Comparison of ENCODE assay signal across 9 mouse cellular contexts in genomic region chr11:119990658-119991337, GRCm38 (mm10). TPM values are rescaled to one million over a fixed set of nuclear protein-coding genes. Genes with fewer than 3 reads are reported as not detected.
DNase-seq lines count a peak whose midpoint lies in the region; ATAC-seq and TF ChIP-seq lines count a peak whose summit lies in the region.
"Had no signal": no experiment of that assay in that cellular context is flagged by ENCODE, and none has a peak within 500 bp of the region (broad histone marks: within the 10 kb centered on the region; RNA-seq: fewer than 3 reads in every experiment).

No protein-coding gene starts in this region.

- no peak for DNase-seq in forebrain, embryonic 10.5 days (ENCODE audit: extremely low spot score, low spot score)
- no peak for DNase-seq in forebrain, postnatal 0 days
- no peak for DNase-seq in midbrain, embryonic 10.5 days (ENCODE audit: low spot score)
- DNase-seq in midbrain, postnatal 0 days (ENCODE audit: low spot score), result no peak
- DNase-seq in lung, adult 2 months, result peak; percentile 42
- DNase-seq in stomach, postnatal 0 days (ENCODE audit: low spot score), result no peak
- DNase-seq in gastrocnemius, adult 18-20 months (ENCODE audit: low spot score), result no peak
- DNase-seq in spleen, postnatal 14 days (ENCODE audit: low spot score in 2 of 2), result no peak

- no peak overlapping the region for H3K9ac ChIP-seq in forebrain, postnatal 0 days
- no peak overlapping the region for H3K9ac ChIP-seq in midbrain, postnatal 0 days (replicated peaks; ENCODE audit: low read length, poor library complexity, severe bottlenecking)
- H3K9ac ChIP-seq in stomach, postnatal 0 days (ENCODE audit: low read length), result 0 out of 2 replicates have a peak overlapping the region, but pooled peaks have one; percentile 23

- no peak overlapping the region for H3K4me2 ChIP-seq in forebrain, postnatal 0 days (ENCODE audit: low read depth)
- no peak overlapping the region for H3K4me2 ChIP-seq in midbrain, postnatal 0 days (ENCODE audit: low read depth, low read length, poor library complexity, severe bottlenecking)
- H3K4me2 ChIP-seq in stomach, postnatal 0 days (replicated peaks; ENCODE audit: low read depth), result peak overlapping the region; percentile 40

- ATAC-seq in forebrain, postnatal 0 days, result no peak
- no peak for ATAC-seq in midbrain, postnatal 0 days (ENCODE audit: low FRiP score)
- no peak; the same call in 1 of the 2 replicates for ATAC-seq in stomach, postnatal 0 days (ENCODE audit: low FRiP score, low TSS enrichment)

- peaks cover 25% of the 10 kb centered on the region for H3K36me3 ChIP-seq in forebrain, embryonic 10.5 days (replicated peaks)
- H3K36me3 ChIP-seq in forebrain, postnatal 0 days (ENCODE audit: insufficient read depth), result peaks cover 19% of the 10 kb centered on the region
- peaks cover 23% of the 10 kb centered on the region for H3K36me3 ChIP-seq in midbrain, embryonic 10.5 days
- H3K36me3 ChIP-seq in midbrain, postnatal 0 days (ENCODE audit: insufficient read depth, low read length), result peaks cover 7% of the 10 kb centered on the region; the same call in 1 of the 2 replicates
- peaks cover 4% of the 10 kb centered on the region; the same call in 1 of the 2 replicates for H3K36me3 ChIP-seq in stomach, postnatal 0 days (ENCODE audit: control insufficient read depth, insufficient read depth, low read length)

- no peaks in the 10 kb centered on the region for H3K9me3 ChIP-seq in forebrain, embryonic 10.5 days
- no peaks in the 10 kb centered on the region for H3K9me3 ChIP-seq in forebrain, postnatal 0 days (ENCODE audit: low read length)
- no peaks in the 10 kb centered on the region for H3K9me3 ChIP-seq in midbrain, embryonic 10.5 days (replicated peaks)
- no peaks in the 10 kb centered on the region for H3K9me3 ChIP-seq in midbrain, postnatal 0 days (ENCODE audit: low read length)
- H3K9me3 ChIP-seq in stomach, postnatal 0 days (ENCODE audit: control insufficient read depth, low read length), result no peaks in the 10 kb centered on the region

- peaks cover 6% of the 10 kb centered on the region; the same call in 1 of the 2 replicates for H3K27me3 ChIP-seq in forebrain, embryonic 10.5 days (ENCODE audit: poor library complexity, severe bottlenecking)
- no peaks in the 10 kb centered on the region for H3K27me3 ChIP-seq in forebrain, postnatal 0 days (ENCODE audit: insufficient read depth, low read length)
- H3K27me3 ChIP-seq in midbrain, embryonic 10.5 days (ENCODE audit: low read depth, poor library complexity, severe bottlenecking), result no peaks in the 10 kb centered on the region
- no peaks in the 10 kb centered on the region for H3K27me3 ChIP-seq in midbrain, postnatal 0 days (ENCODE audit: insufficient read depth, low read length)
- no peaks in the 10 kb centered on the region for H3K27me3 ChIP-seq in stomach, postnatal 0 days (ENCODE audit: control insufficient read depth, insufficient read depth, low read length)

- peak overlapping the region; percentile 15; the same call in 1 of the 2 replicates for H3K4me3 ChIP-seq in forebrain, embryonic 10.5 days
- no peak overlapping the region for H3K4me3 ChIP-seq in forebrain, postnatal 0 days (ENCODE audit: low read depth, low read length)
- peak overlapping the region; percentile 23; the same call in 1 of the 2 replicates for H3K4me3 ChIP-seq in midbrain, embryonic 10.5 days
- H3K4me3 ChIP-seq in midbrain, postnatal 0 days (ENCODE audit: low read depth, low read length), result no peak overlapping the region
- no peak overlapping the region for H3K4me3 ChIP-seq in lung, adult 2 months (replicated peaks; ENCODE audit: extremely low read depth, low read depth, low read length)
- no peak overlapping the region for H3K4me3 ChIP-seq in stomach, postnatal 0 days (ENCODE audit: low read depth, low read length)

- no peak for TF ChIP-seq CTCF in forebrain, postnatal 0 days (IDR thresholded peaks at IDR 0.05; ENCODE audit: low read depth)
- no peak for TF ChIP-seq CTCF in midbrain, postnatal 0 days (IDR thresholded peaks at IDR 0.05)
- TF ChIP-seq CTCF in lung, adult 2 months (IDR thresholded peaks at IDR 0.05; ENCODE audit: insufficient read depth, low read length), result no peak
- no peak for TF ChIP-seq CTCF in stomach, postnatal 0 days (IDR thresholded peaks at IDR 0.05; ENCODE audit: low read depth)

- 66% methylated on average over 10 of the region's 10 CpGs for WGBS in forebrain, embryonic 10.5 days
- WGBS in forebrain, postnatal 0 days, result 46% methylated on average over 10 of the region's 10 CpGs
- 59% methylated on average over 10 of the region's 10 CpGs for WGBS in midbrain, embryonic 10.5 days
- WGBS in midbrain, postnatal 0 days, result 54% methylated on average over 10 of the region's 10 CpGs
- 47% methylated on average over 10 of the region's 10 CpGs for WGBS in lung, adult 2 months
- WGBS in stomach, postnatal 0 days, result 39% methylated on average over 10 of the region's 10 CpGs

- no peak for TF ChIP-seq POLR2A in lung, adult 2 months (IDR thresholded peaks at IDR 0.05; ENCODE audit: borderline replicate concordance, extremely low read depth, low read depth, low read length)

- no peak for TF ChIP-seq EP300 in stomach, postnatal 0 days (optimal IDR thresholded peaks at IDR 0.05)

- peak overlapping the region; percentile 70 for H3K27ac ChIP-seq in forebrain, embryonic 10.5 days
- H3K27ac ChIP-seq in forebrain, postnatal 0 days (ENCODE audit: low read depth, low read length), result no peak overlapping the region
- H3K27ac ChIP-seq in midbrain, embryonic 10.5 days (replicated peaks), result peak overlapping the region; percentile 69
- no peak overlapping the region for H3K27ac ChIP-seq in midbrain, postnatal 0 days (ENCODE audit: low read depth, low read length)
- peak overlapping the region; percentile 45; the same call in 1 of the 2 replicates for H3K27ac ChIP-seq in stomach, postnatal 0 days (replicated peaks)

- peaks cover 38% of the 10 kb centered on the region for H3K4me1 ChIP-seq in forebrain, embryonic 10.5 days
- peaks cover 12% of the 10 kb centered on the region; the same call in 1 of the 2 replicates for H3K4me1 ChIP-seq in forebrain, postnatal 0 days (ENCODE audit: insufficient read depth)
- H3K4me1 ChIP-seq in midbrain, embryonic 10.5 days, result peaks cover 39% of the 10 kb centered on the region
- no peaks in the 10 kb centered on the region for H3K4me1 ChIP-seq in midbrain, postnatal 0 days (ENCODE audit: insufficient read depth, low read length)
- peaks cover 30% of the 10 kb centered on the region for H3K4me1 ChIP-seq in lung, adult 2 months (ENCODE audit: control insufficient read depth, insufficient read depth, low read length)
- H3K4me1 ChIP-seq in stomach, postnatal 0 days (replicated peaks; ENCODE audit: control insufficient read depth, insufficient read depth), result peaks cover 9% of the 10 kb centered on the region

RNA-seq across cellular contexts. Expression of gene Baiap2, which starts 48.2 kb away (rescaled TPM):
- polyA plus RNA-seq in forebrain, embryonic 10.5 days (2016; fragmentation: Nextera tagmentation; extraction: Ambion mirVana), result 9.6 and 11.1 TPM in 2 replicates
- total RNA-seq in forebrain, postnatal 0 days (2014; rRNA removed), result 42.3 and 52.0 TPM in 2 replicates
- 31.1 and 36.6 TPM in 2 replicates for polyA plus RNA-seq in forebrain, postnatal 0 days (2015; fragmentation: Nextera tagmentation; extraction: Ambion mirVana)
- 9.4 and 11.3 TPM in 2 replicates for polyA plus RNA-seq in midbrain, embryonic 10.5 days (2016; fragmentation: Nextera tagmentation; extraction: Ambion mirVana)
- total RNA-seq in midbrain, postnatal 0 days (2014; rRNA removed), result 23.8 and 32.7 TPM in 2 replicates
- polyA plus RNA-seq in midbrain, postnatal 0 days (2015; fragmentation: Nextera tagmentation; extraction: Ambion mirVana), result 18.0 TPM in 2 replicates
- 83.7 and 92.9 TPM in 2 replicates for polyA plus RNA-seq in lung, adult 2 months (2012; rRNA removed)
- 35.1 and 39.2 TPM in 2 replicates for polyA plus RNA-seq in stomach, postnatal 0 days (2015; fragmentation: Nextera tagmentation; extraction: Ambion mirVana)
- total RNA-seq in gastrocnemius, adult 18-20 months (2021), result 1 to 10 TPM; 1.1 to 1.9 TPM

RNA-seq across cellular contexts. Expression of gene Aatk, which starts 56.2 kb away (rescaled TPM):
- 1.5 and 1.8 TPM in 2 replicates for polyA plus RNA-seq in forebrain, embryonic 10.5 days (2016; fragmentation: Nextera tagmentation; extraction: Ambion mirVana)
- 104 and 110 TPM in 2 replicates for total RNA-seq in forebrain, postnatal 0 days (2014; rRNA removed)
- polyA plus RNA-seq in forebrain, postnatal 0 days (2015; fragmentation: Nextera tagmentation; extraction: Ambion mirVana), result 27.3 and 31.7 TPM in 2 replicates
- polyA plus RNA-seq in midbrain, embryonic 10.5 days (2016; fragmentation: Nextera tagmentation; extraction: Ambion mirVana), result 1.2 and 1.9 TPM in 2 replicates
- 170 and 178 TPM in 2 replicates for total RNA-seq in midbrain, postnatal 0 days (2014; rRNA removed)
- polyA plus RNA-seq in midbrain, postnatal 0 days (2015; fragmentation: Nextera tagmentation; extraction: Ambion mirVana), result 44.9 and 46.9 TPM in 2 replicates
- polyA plus RNA-seq in lung, adult 2 months (2012; rRNA removed), result 28.9 and 38.7 TPM in 2 replicates
- polyA plus RNA-seq in stomach, postnatal 0 days (2015; fragmentation: Nextera tagmentation; extraction: Ambion mirVana), result 1.6 and 2.1 TPM in 2 replicates
- 1 to 10 TPM; 3.2 to 3.6 TPM for total RNA-seq in gastrocnemius, adult 18-20 months (2021)
- polyA plus RNA-seq: C2C12 had no signal

Comparison
In these comparisons a context has a peak if more than half of its experiments do, and no peak if none do; other contexts are left out.
1. H3K27ac ChIP-seq: peak in forebrain, embryonic 10.5 days (single experiment), midbrain, embryonic 10.5 days (single experiment) and stomach, postnatal 0 days (single experiment); none in forebrain, postnatal 0 days (single experiment) and midbrain, postnatal 0 days (single experiment).
2. H3K4me3 ChIP-seq: peak in forebrain, embryonic 10.5 days (single experiment) and midbrain, embryonic 10.5 days (single experiment); none in forebrain, postnatal 0 days (single experiment), midbrain, postnatal 0 days (single experiment), lung, adult 2 months (single experiment) and stomach, postnatal 0 days (single experiment).